Comparison of ENCODE assay signal across 21 mouse cellular contexts in genomic region chr8:101815121-101815520, GRCm38 (mm10).
DNase-seq lines count a peak whose midpoint lies in the region; ATAC-seq and TF ChIP-seq lines count a peak whose summit lies in the region.
"Had no signal": no experiment of that assay in that cellular context is flagged by ENCODE, and none has a peak within 500 bp of the region (broad histone marks: within the 10 kb centered on the region; RNA-seq: fewer than 3 reads in every experiment).

No protein-coding gene starts in this region.

- no peaks in the 10 kb centered on the region for H3K27me3 ChIP-seq in MEL (ENCODE audit: control insufficient read depth in 1 of 2, insufficient read depth in 2 of 2, low read length in 2 of 2)
- H3K27me3 ChIP-seq: embryonic facial prominence, embryonic 13.5 days; heart, embryonic 15.5 days; megakaryocyte, embryonic 14.5 days; neural tube, embryonic 12.5 days had no signal

- DNase-seq in cerebellum, postnatal 10 days, result peak; percentile 12 to 20
- DNase-seq in cerebellum, postnatal 4 days (ENCODE audit: low spot score in 2 of 2), result no peak
- DNase-seq in frontal cortex, adult 2 months (ENCODE audit: extremely low spot score in 1 of 2, low spot score in 1 of 2), result no peak
- DNase-seq in left cerebral cortex, adult 2 months (ENCODE audit: extremely low spot score in 1 of 2, low spot score in 2 of 2), result peak in 1 of 2 experiments; percentile 9
- no peak for DNase-seq in left cerebral cortex, adult 11 months (ENCODE audit: low spot score)
- DNase-seq in MEL (ENCODE audit: low read depth, low spot score), result peak; percentile 10
- DNase-seq in urinary bladder, adult 18-20 months (ENCODE audit: low spot score in 2 of 2), result no peak
- DNase-seq: adrenal gland, postnatal 10 days; cerebellum, adult 11-12 months; cerebellum, postnatal 36 days; gastrocnemius, postnatal 25 days; kidney, postnatal 4 days; liver, postnatal 0 days; right cerebral cortex, postnatal 4 days had no signal

- H3K9me3 ChIP-seq in MEL (replicated peaks; ENCODE audit: insufficient read depth, low read length), result no peaks in the 10 kb centered on the region
- H3K9me3 ChIP-seq: embryonic facial prominence, embryonic 13.5 days; heart, embryonic 15.5 days; megakaryocyte, embryonic 14.5 days; neural tube, embryonic 12.5 days had no signal

- peak; percentile 83 for ATAC-seq in frontal cortex, adult (ENCODE audit: low TSS enrichment)
- ATAC-seq: activated CD4-positive, CD25-positive, alpha-beta regulatory T cell, adult 4 months; inflammation-experienced regulatory T-cells, adult 6 months; liver, postnatal 0 days had no signal

- TF ChIP-seq EP300 in MEL (IDR thresholded peaks at IDR 0.05; ENCODE audit: low read depth in 1 of 2, low read length in 2 of 2), result no peak

- no peak overlapping the region for H3K9ac ChIP-seq in MEL (ENCODE audit: control insufficient read depth, low read depth, low read length, poor library complexity, severe bottlenecking)
- H3K9ac ChIP-seq: embryonic facial prominence, embryonic 13.5 days; heart, embryonic 15.5 days; liver, postnatal 0 days; neural tube, embryonic 12.5 days had no signal

- no peaks in the 10 kb centered on the region for H3K4me1 ChIP-seq in MEL (ENCODE audit: control insufficient read depth in 1 of 2, insufficient read depth in 2 of 2, low read length in 2 of 2)
- H3K4me1 ChIP-seq: embryonic facial prominence, embryonic 13.5 days; heart, embryonic 15.5 days; megakaryocyte, embryonic 14.5 days; neural tube, embryonic 12.5 days had no signal

- no peaks in the 10 kb centered on the region for H3K79me2 ChIP-seq in MEL (ENCODE audit: control insufficient read depth, insufficient read depth, low read length, poor library complexity)

- no peak overlapping the region for H3K27ac ChIP-seq in left cerebral cortex, adult 2 months
- no peak overlapping the region for H3K27ac ChIP-seq in MEL (ENCODE audit: control insufficient read depth, low read depth, low read length)
- H3K27ac ChIP-seq: embryonic facial prominence, embryonic 13.5 days; heart, embryonic 15.5 days; neural tube, embryonic 12.5 days had no signal

- no peaks in the 10 kb centered on the region for H3K36me3 ChIP-seq in MEL (ENCODE audit: control insufficient read depth in 1 of 2, insufficient read depth in 2 of 2, low read length in 2 of 2)
- H3K36me3 ChIP-seq: embryonic facial prominence, embryonic 13.5 days; heart, embryonic 15.5 days; neural tube, embryonic 12.5 days had no signal

- peak; percentile 34 for TF ChIP-seq RAD21 in MEL (IDR thresholded peaks at IDR 0.05; ENCODE audit: low read depth, low read length)

- H3K4me3 ChIP-seq in left cerebral cortex, adult 2 months, result no peak overlapping the region
- no peak overlapping the region for H3K4me3 ChIP-seq in MEL (ENCODE audit: control insufficient read depth in 1 of 2, insufficient read depth in 1 of 2, low read depth in 2 of 2, low read length in 2 of 2)
- H3K4me3 ChIP-seq: embryonic facial prominence, embryonic 13.5 days; heart, embryonic 15.5 days; megakaryocyte, embryonic 14.5 days; neural tube, embryonic 12.5 days had no signal

- TF ChIP-seq CTCF in left cerebral cortex, adult 2 months (IDR thresholded peaks at IDR 0.05), result peak; percentile 51
- peak in 2 of 3 experiments; percentile 10 to 41; a peak in 2 of 6 replicates for TF ChIP-seq CTCF in MEL (IDR thresholded peaks at IDR 0.05 in 2 of 3, conservative IDR thresholded peaks at IDR 0.05 in 1 of 3; ENCODE audit: control insufficient read depth in 1 of 3, insufficient read depth in 1 of 3, low read depth in 2 of 3, low read length in 3 of 3, poor library complexity in 1 of 3, severe bottlenecking in 1 of 3)

- intact Hi-C loops in left cerebral cortex, adult 2 months (cut with DNase I), result no loop called here

- no peak for TF ChIP-seq POLR2A in MEL (IDR thresholded peaks at IDR 0.05; ENCODE audit: control insufficient read depth in 1 of 2, insufficient read depth in 1 of 2, low read depth in 1 of 2, low read length in 2 of 2, poor library complexity in 1 of 2)

TF ChIP-seq in MEL, 35 proteins besides CTCF, POLR2A, EP300 and RAD21:
- TF ChIP-seq ZC3H11A (IDR thresholded peaks at IDR 0.05; ENCODE audit: low read depth, low read length) (peak; percentile 41), SMC3 (IDR thresholded peaks at IDR 0.05; ENCODE audit: low read depth, low read length) (peak; percentile 55), USF2 (IDR thresholded peaks at IDR 0.05; ENCODE audit: borderline replicate concordance in 1 of 2, insufficient read depth in 1 of 2, low read depth in 1 of 2, low read length in 2 of 2) (no peak), MAFK (IDR thresholded peaks at IDR 0.05; ENCODE audit: borderline replicate concordance, low read depth, low read length) (no peak)

Comparison
In these comparisons a context has a peak if more than half of its experiments do, and no peak if none do; other contexts are left out.
1. DNase-seq: peak in cerebellum, postnatal 10 days (2 of 2) and MEL (single experiment); none in cerebellum, postnatal 4 days (0 of 2), frontal cortex, adult 2 months (0 of 2), left cerebral cortex, adult 11 months (single experiment) and urinary bladder, adult 18-20 months (0 of 2).